Mouse (Mus musculus) MEL (cell line): ENCODE results near the gene Sh2d6. TPM values are rescaled to one million over a fixed set of nuclear protein-coding genes. Genes with fewer than 3 reads are reported as not detected.

ENCODE experiments used
- DNase-seq: peaks from one replicate; pipeline ENCODE4 v3.0.0; 2011; ENCODE audit warnings: low read depth, low spot score
- H3K27ac ChIP-seq: 2 replicates; pipeline ENCODE4 v1.5.1; 2012; ENCODE audit warnings: low read depth, mild to moderate bottlenecking, control low read depth, low read length, moderate library complexity; ENCODE audit not compliant: control insufficient read depth
- H3K27me3 ChIP-seq, 2 experiments: fragments of 150-350 bp in 1 of 2; sonication (generic) in 1 of 2; 2 replicates each; pipeline ENCODE4 v1.6.1; 2012; ENCODE audit warnings: low read length in 2 of 2, mild to moderate bottlenecking in 2 of 2, improper control_type of control experiment in 1 of 2, moderate library complexity in 1 of 2; ENCODE audit not compliant: insufficient read depth in 2 of 2, control insufficient read depth in 1 of 2
- H3K36me3 ChIP-seq, 2 experiments: 2 replicates each; pipeline ENCODE4 v1.6.1; 2012 to 2014; ENCODE audit warnings: low read length in 2 of 2, improper control_type of control experiment in 1 of 2, inconsistent platforms in 1 of 2, mild to moderate bottlenecking in 1 of 2; ENCODE audit not compliant: insufficient read depth in 2 of 2, control insufficient read depth in 1 of 2
- H3K4me1 ChIP-seq, 2 experiments: fragments of 150-350 bp in 1 of 2; sonication (generic) in 1 of 2; 2 replicates each; pipeline ENCODE4 v1.6.1; 2012; ENCODE audit warnings: low read length in 2 of 2, improper control_type of control experiment in 1 of 2, mild to moderate bottlenecking in 1 of 2; ENCODE audit not compliant: insufficient read depth in 2 of 2, control insufficient read depth in 1 of 2
- H3K4me3 ChIP-seq, 2 experiments: fragments of 150-350 bp in 1 of 2; sonication (generic) in 1 of 2; 2 replicates each; pipeline ENCODE4 v1.5.1; 2012; ENCODE audit warnings: low read depth in 2 of 2, low read length in 2 of 2, mild to moderate bottlenecking in 2 of 2, moderate library complexity in 2 of 2, control low read depth in 1 of 2, improper control_type of control experiment in 1 of 2; ENCODE audit not compliant: control insufficient read depth in 1 of 2, insufficient read depth in 1 of 2
- H3K79me2 ChIP-seq: 2 replicates; pipeline ENCODE4 v1.6.1; 2012; ENCODE audit warnings: mild to moderate bottlenecking, low read length, moderate library complexity; ENCODE audit not compliant: control insufficient read depth, poor library complexity, insufficient read depth
- H3K9ac ChIP-seq: 2 replicates; pipeline ENCODE4 v1.6.1; 2012; ENCODE audit warnings: low read depth, mild to moderate bottlenecking, control low read depth, low read length, moderate library complexity; ENCODE audit not compliant: control insufficient read depth, poor library complexity, severe bottlenecking
- H3K9me3 ChIP-seq: fragments of 150-350 bp; sonication (generic); replicated peaks from 2 replicates; pipeline ENCODE4 v1.6.1; 2012; ENCODE audit warnings: mild to moderate bottlenecking, low read length, improper control_type of control experiment, moderate library complexity; ENCODE audit not compliant: insufficient read depth
- CHD1 ChIP-seq: IDR thresholded peaks from 2 replicates; pipeline ENCODE4 v1.6.1; 2012; ENCODE audit warnings: low read depth, mild to moderate bottlenecking, inconsistent platforms, low read length, improper control_type of control experiment
- CHD2 ChIP-seq: IDR thresholded peaks from 2 replicates; pipeline ENCODE4 v1.6.1; 2011; ENCODE audit warnings: low read length, improper control_type of control experiment
- CTCF ChIP-seq, 3 experiments: IDR thresholded peaks in 2 of 3; conservative IDR thresholded peaks in 1 of 3; 2 replicates each; pipeline ENCODE4 v1.5.1; 2011 to 2012; ENCODE audit warnings: low read length in 3 of 3, low read depth in 2 of 3, mild to moderate bottlenecking in 2 of 3, improper control_type of control experiment in 1 of 3, inconsistent platforms in 1 of 3, mixed read lengths in 1 of 3, moderate library complexity in 1 of 3; ENCODE audit not compliant: control insufficient read depth in 1 of 3, insufficient read depth in 1 of 3, poor library complexity in 1 of 3, severe bottlenecking in 1 of 3
- E2F4 ChIP-seq: IDR thresholded peaks from 2 replicates; pipeline ENCODE4 v1.6.1; 2011; ENCODE audit warnings: low read depth, low read length, improper control_type of control experiment, borderline replicate concordance
- EP300 ChIP-seq, 2 experiments: IDR thresholded peaks; 2 replicates each; pipeline ENCODE4 v1.6.1; 2011; ENCODE audit warnings: improper control_type of control experiment in 2 of 2, low read length in 2 of 2, low read depth in 1 of 2, mild to moderate bottlenecking in 1 of 2
- GABPA ChIP-seq: IDR thresholded peaks from 2 replicates; pipeline ENCODE4 v1.6.1; 2012; ENCODE audit warnings: low read depth, mild to moderate bottlenecking, inconsistent platforms, low read length, improper control_type of control experiment, moderate library complexity
- GATA1 ChIP-seq: IDR thresholded peaks from 2 replicates; pipeline ENCODE4 v1.6.1; 2011; ENCODE audit warnings: low read depth, low read length, improper control_type of control experiment
- HCFC1 ChIP-seq: IDR thresholded peaks from 2 replicates; pipeline ENCODE4 v1.6.1; 2012; ENCODE audit warnings: low read depth, mild to moderate bottlenecking, inconsistent platforms, low read length, improper control_type of control experiment, moderate library complexity
- KAT2A ChIP-seq: conservative IDR thresholded peaks from 2 replicates; pipeline ENCODE4 v1.6.1; 2012; ENCODE audit warnings: low read depth, low read length, improper control_type of control experiment, inconsistent platforms
- MAFK ChIP-seq: IDR thresholded peaks from 2 replicates; pipeline ENCODE4 v1.6.1; 2011; ENCODE audit warnings: low read depth, mild to moderate bottlenecking, low read length, improper control_type of control experiment, borderline replicate concordance
- MXI1 ChIP-seq: IDR thresholded peaks from 2 replicates; pipeline ENCODE4 v1.6.1; 2011; ENCODE audit warnings: mild to moderate bottlenecking, low read depth, low read length, improper control_type of control experiment
- POLR2AphosphoS2 ChIP-seq: IDR thresholded peaks from 2 replicates; pipeline ENCODE4 v1.6.1; 2011; ENCODE audit warnings: low read length, improper control_type of control experiment
- RAD21 ChIP-seq: IDR thresholded peaks from 2 replicates; pipeline ENCODE4 v1.6.1; 2011; ENCODE audit warnings: mild to moderate bottlenecking, low read depth, low read length, improper control_type of control experiment
- SIN3A ChIP-seq: IDR thresholded peaks from 2 replicates; pipeline ENCODE4 v1.6.1; 2012; ENCODE audit warnings: low read length, improper control_type of control experiment, inconsistent platforms
- TAL1 ChIP-seq: IDR thresholded peaks from 2 replicates; pipeline ENCODE4 v1.6.1; 2012; ENCODE audit warnings: mild to moderate bottlenecking, inconsistent platforms, low read length, moderate library complexity, mixed read lengths
- TBP ChIP-seq: IDR thresholded peaks from 2 replicates; pipeline ENCODE4 v1.8.0; 2011; ENCODE audit warnings: low read depth, low read length, improper control_type of control experiment
- UBTF ChIP-seq: IDR thresholded peaks from 2 replicates; pipeline ENCODE4 v1.6.1; 2012; ENCODE audit warnings: low read depth, mild to moderate bottlenecking, inconsistent platforms, low read length, improper control_type of control experiment, moderate library complexity, borderline replicate concordance; ENCODE audit not compliant: insufficient read depth
- USF2 ChIP-seq, 2 experiments: IDR thresholded peaks; 2 replicates each; pipeline ENCODE4 v1.6.1; 2011 to 2012; ENCODE audit warnings: improper control_type of control experiment in 2 of 2, low read length in 2 of 2, borderline replicate concordance in 1 of 2, inconsistent platforms in 1 of 2, low read depth in 1 of 2, mild to moderate bottlenecking in 1 of 2; ENCODE audit not compliant: insufficient read depth in 1 of 2
- ZC3H11A ChIP-seq: IDR thresholded peaks from 2 replicates; pipeline ENCODE4 v1.6.1; 2012; ENCODE audit warnings: low read depth, mild to moderate bottlenecking, inconsistent platforms, low read length, improper control_type of control experiment
- ZKSCAN1 ChIP-seq: IDR thresholded peaks from 2 replicates; pipeline ENCODE4 v1.6.1; 2012; ENCODE audit warnings: low read depth, mild to moderate bottlenecking, inconsistent platforms, low read length, improper control_type of control experiment, moderate library complexity
- polyA plus RNA-seq, 2 experiments: library from polyadenylated mRNA; stranded (reverse) in 1 of 2; unstranded in 1 of 2; fragments of >175 nt in 1 of 2; fragments of >200 nt in 1 of 2; gene quantifications; 2 replicates each; pipeline versions ENCODE4 v1.2.1 to v1.2.4; 2012; ENCODE audit warnings: low replicate concordance in 2 of 2, low read depth in 1 of 2; ENCODE audit not compliant: insufficient read length in 2 of 2, insufficient read depth in 1 of 2, missing spikeins in 1 of 2
- total RNA-seq: library from RNA; depleted of rRNA; stranded (reverse); fragments of 300-350 nt; gene quantifications from 2 replicates; pipeline ENCODE4 v1.2.3, GENCODE M21; 2012

The Sh2d6 gene
- total and polyA plus RNA-seq, 3 experiments = 0.17 TPM; not detected in 2

GRCm38 (mm10) chr6:72475221-72475985 lies 46.1 kb downstream of the Sh2d6 start:
- no peak for DNase-seq
- no peak for TF ChIP-seq CHD1
- no peak for TF ChIP-seq MAFK
- no peak for TF ChIP-seq MXI1
- no peak for TF ChIP-seq GABPA
- TF ChIP-seq USF2 (IDR thresholded peaks at IDR 0.05; ENCODE audit: borderline replicate concordance in 1 of 2, insufficient read depth in 1 of 2, low read depth in 1 of 2, low read length in 2 of 2) = no peak
- no peak for TF ChIP-seq UBTF
- no peak for TF ChIP-seq GATA1
- TF ChIP-seq CHD2 = no peak
- TF ChIP-seq TAL1 = no peak
- TF ChIP-seq RAD21 = no peak
- TF ChIP-seq ZKSCAN1 = no peak
- no peak for TF ChIP-seq E2F4
- TF ChIP-seq TBP = no peak
- no peak for TF ChIP-seq KAT2A
- TF ChIP-seq ZC3H11A = no peak
- no peak for TF ChIP-seq CTCF (IDR thresholded peaks at IDR 0.05 in 2 of 3, conservative IDR thresholded peaks at IDR 0.05 in 1 of 3; ENCODE audit: control insufficient read depth in 1 of 3, insufficient read depth in 1 of 3, low read depth in 2 of 3, low read length in 3 of 3, poor library complexity in 1 of 3, severe bottlenecking in 1 of 3)
- TF ChIP-seq POLR2AphosphoS2 = no peak
- H3K36me3 ChIP-seq = peaks cover 0 to 17% of the 10 kb centered on the region in 2 experiments; a peak in 2 of 4 replicates
- H3K4me3 ChIP-seq = no peak overlapping the region
- H3K27me3 ChIP-seq = no peaks in the 10 kb centered on the region
- peaks cover 16 to 22% of the 10 kb centered on the region in 2 experiments for H3K4me1 ChIP-seq
- H3K27ac ChIP-seq = no peak overlapping the region
- H3K9ac ChIP-seq = no peak overlapping the region
- H3K79me2 ChIP-seq = no peaks in the 10 kb centered on the region
- no peaks in the 10 kb centered on the region for H3K9me3 ChIP-seq

DNA sequence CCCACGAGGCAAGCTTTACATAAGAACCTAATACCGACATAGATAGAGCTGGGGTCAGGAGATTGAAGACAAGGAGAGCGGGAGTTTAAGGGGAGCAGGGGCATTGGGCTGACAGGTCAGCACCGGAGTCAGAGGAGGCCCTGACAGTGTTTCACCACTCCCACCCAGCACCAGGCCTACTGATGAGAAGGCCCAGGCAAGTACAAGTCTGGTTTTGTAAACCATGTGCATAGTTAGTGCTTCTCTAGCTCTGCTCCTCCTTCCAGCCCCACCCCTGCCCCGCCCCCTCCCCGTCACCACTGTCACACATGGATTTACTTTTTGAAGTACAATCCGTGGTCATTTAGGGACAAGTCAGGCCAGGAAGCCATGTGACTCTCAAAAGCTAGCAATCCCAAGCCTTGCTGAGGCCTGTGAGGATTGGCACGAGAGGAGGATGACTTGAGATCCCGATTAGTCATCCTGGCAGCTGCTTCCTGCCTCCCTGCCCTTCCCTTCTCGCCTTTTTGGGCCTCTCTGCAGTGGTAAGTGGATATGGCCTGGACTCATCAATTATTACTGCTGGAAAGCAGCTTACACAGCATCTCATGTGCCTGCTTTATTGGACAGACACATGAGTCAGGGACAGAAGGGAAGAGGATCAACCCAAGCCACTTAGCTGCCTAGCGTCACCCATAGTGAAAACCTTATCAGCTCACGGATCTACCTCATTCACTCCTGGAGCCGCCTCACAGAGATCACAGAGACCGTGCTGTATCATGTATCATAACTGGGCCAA lies 48.1 kb downstream of the Sh2d6 start:
- H3K27me3 ChIP-seq = no peaks in the 10 kb centered on the region
- no peaks in the 10 kb centered on the region for H3K79me2 ChIP-seq
- peaks cover 3 to 5% of the 10 kb centered on the region in 2 experiments for H3K4me1 ChIP-seq
- DNase-seq = no peak
- no peak overlapping the region for H3K27ac ChIP-seq
- H3K9ac ChIP-seq = no peak overlapping the region
- H3K36me3 ChIP-seq = peaks cover 0 to 3% of the 10 kb centered on the region in 2 experiments; a peak in 2 of 4 replicates
- no peaks in the 10 kb centered on the region for H3K9me3 ChIP-seq
- no peak overlapping the region for H3K4me3 ChIP-seq
- TF ChIP-seq SIN3A = no peak
- no peak for TF ChIP-seq EP300 (IDR thresholded peaks at IDR 0.05; ENCODE audit: low read depth in 1 of 2, low read length in 2 of 2)
- TF ChIP-seq POLR2AphosphoS2 = no peak
- TF ChIP-seq UBTF = no peak
- no peak for TF ChIP-seq HCFC1
